Mouse (Mus musculus): Measurements from ENCODE around the gene Mettl9. TPM values are rescaled to one million over a fixed set of nuclear protein-coding genes. Genes with fewer than 3 reads are reported as not detected.

Mettl9 gene
- polyA plus RNA-seq, 2 experiments: 18.5 to 45.3 TPM

DNA sequence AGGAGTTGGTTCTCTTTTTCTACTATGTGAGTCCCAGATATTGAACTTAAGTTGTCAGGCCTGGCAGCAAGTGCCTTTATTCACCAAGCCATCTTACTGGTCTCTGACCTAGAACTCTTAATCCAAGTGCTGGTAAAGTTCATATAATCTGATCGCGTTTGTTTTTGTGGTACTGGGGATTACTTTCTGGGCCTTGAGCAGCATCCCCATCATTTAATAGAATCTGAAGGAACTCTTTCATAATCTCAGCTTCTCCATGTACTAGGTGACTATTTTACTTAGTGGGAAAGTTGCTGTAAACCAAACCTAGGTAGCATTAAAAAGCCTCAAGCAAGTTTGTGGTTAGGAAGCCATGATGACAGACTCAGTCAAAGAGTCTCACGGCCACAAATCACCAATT lies 32.4 kb upstream of the Mettl9 start:
- Histone ChIP-seq H3K9ac (replicated peaks) (no peak overlapping the region), H3K27me3 (ENCODE audit: control insufficient read depth, insufficient read depth, low read length) (no peaks in the 10 kb centered on the region; the same call in 1 of the 2 replicates), H3K4me2 (ENCODE audit: low read depth) (no peak overlapping the region), H3K4me1 (replicated peaks; ENCODE audit: control insufficient read depth in 2 of 2, insufficient read depth in 2 of 2, low read length in 1 of 2) (no peaks in the 10 kb centered on the region), H3K36me3 (replicated peaks; ENCODE audit: control insufficient read depth, insufficient read depth, low read depth) (no peaks in the 10 kb centered on the region), H3K27ac (no peak overlapping the region), H3K4me3 (ENCODE audit: insufficient read depth in 1 of 2, low read depth in 2 of 2, low read length in 2 of 2) (no peak overlapping the region), H3K9me3 (ENCODE audit: control insufficient read depth, low read length) (no peaks in the 10 kb centered on the region)
- ATAC-seq (ENCODE audit: insufficient read depth): no peak
- WGBS (ENCODE audit: insufficient replicate concordance): 62% methylated on average over 3 of the region's 3 CpGs
- no peak for DNase-seq (ENCODE audit: low read depth in 3 of 3, low spot score in 3 of 3)
- TF ChIP-seq EP300 (IDR thresholded peaks at IDR 0.05; ENCODE audit: low read depth) (no peak), CTCF (IDR thresholded peaks at IDR 0.05; ENCODE audit: low read depth) (no peak)

DNA sequence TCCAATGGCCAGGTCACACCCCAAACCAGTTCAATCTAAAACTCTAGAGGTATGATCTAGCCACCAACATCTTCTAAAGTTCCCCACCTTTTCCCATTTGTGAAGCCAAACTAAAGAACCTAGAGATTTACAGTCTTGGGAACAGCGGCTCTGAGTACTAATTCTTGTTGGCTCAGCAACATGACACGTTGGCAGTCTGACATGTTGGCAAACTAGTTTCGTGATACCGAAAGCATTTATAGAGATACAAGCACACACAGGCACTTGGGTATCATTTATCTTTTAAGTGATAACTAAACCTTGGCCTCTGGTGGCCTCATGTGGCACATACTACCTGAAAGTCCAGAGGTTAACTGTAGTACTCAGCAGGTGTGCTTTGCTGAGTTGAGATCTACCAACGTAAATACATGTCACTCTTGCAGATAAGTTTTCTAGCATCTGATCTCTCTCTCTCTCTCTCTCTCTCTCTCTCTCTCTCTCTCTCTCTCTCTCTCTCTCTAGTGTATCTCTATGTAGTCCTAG lies 31.8 kb upstream of the Mettl9 start:
- no peak overlapping the region for H3K27ac ChIP-seq
- H3K9me3 ChIP-seq (ENCODE audit: control insufficient read depth, low read length): no peaks in the 10 kb centered on the region
- no peaks in the 10 kb centered on the region; the same call in 1 of the 2 replicates for H3K27me3 ChIP-seq (ENCODE audit: control insufficient read depth, insufficient read depth, low read length)
- 82% methylated on average over 5 of the region's 5 CpGs for WGBS (ENCODE audit: insufficient replicate concordance)
- no peak overlapping the region for H3K4me3 ChIP-seq (ENCODE audit: insufficient read depth in 1 of 2, low read depth in 2 of 2, low read length in 2 of 2)
- TF ChIP-seq CTCF (IDR thresholded peaks at IDR 0.05; ENCODE audit: low read depth) (no peak), EP300 (IDR thresholded peaks at IDR 0.05; ENCODE audit: low read depth) (no peak)
- ATAC-seq (ENCODE audit: insufficient read depth) (no peak), DNase-seq (ENCODE audit: low read depth in 3 of 3, low spot score in 3 of 3) (no peak)
- H3K36me3 ChIP-seq (replicated peaks; ENCODE audit: control insufficient read depth, insufficient read depth, low read depth): no peaks in the 10 kb centered on the region
- H3K4me1 ChIP-seq (replicated peaks; ENCODE audit: control insufficient read depth in 2 of 2, insufficient read depth in 2 of 2, low read length in 1 of 2): no peaks in the 10 kb centered on the region
- no peak overlapping the region for H3K9ac ChIP-seq (replicated peaks)
- H3K4me2 ChIP-seq (ENCODE audit: low read depth): no peak overlapping the region

DNA sequence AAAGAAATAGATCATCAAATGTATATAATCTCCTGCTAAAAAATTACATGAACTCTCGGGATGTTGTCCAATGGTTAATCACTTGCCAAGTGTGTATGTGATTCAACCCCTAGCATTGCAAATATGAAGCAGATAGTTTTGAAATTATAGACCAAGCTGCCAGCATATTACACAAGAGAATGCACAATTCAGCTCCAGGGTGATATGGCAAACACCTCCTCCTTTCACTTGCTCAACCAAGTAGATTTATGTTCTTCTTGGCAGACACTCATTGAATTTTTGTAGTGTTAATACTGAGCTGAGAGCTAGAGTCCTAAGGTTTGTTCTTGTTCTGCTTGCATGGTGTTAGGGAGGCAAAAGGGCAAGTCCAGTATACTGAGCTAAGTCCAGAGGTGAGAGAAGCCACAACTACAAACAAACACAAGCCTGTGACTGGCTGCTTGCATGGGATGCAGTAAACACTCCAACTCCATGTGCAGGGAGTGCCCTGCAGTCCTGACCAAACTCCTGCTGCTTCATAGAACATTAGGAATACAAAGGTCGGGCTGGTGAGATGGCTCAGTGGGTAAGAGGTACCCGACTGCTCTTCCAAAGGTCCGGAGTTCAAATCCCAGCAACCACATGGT lies 30.3 kb upstream of the Mettl9 start:
- H3K27ac ChIP-seq: no peak overlapping the region
- no peaks in the 10 kb centered on the region for H3K36me3 ChIP-seq (replicated peaks; ENCODE audit: control insufficient read depth, insufficient read depth, low read depth)
- TF ChIP-seq CTCF (IDR thresholded peaks at IDR 0.05; ENCODE audit: low read depth) (no peak), EP300 (IDR thresholded peaks at IDR 0.05; ENCODE audit: low read depth) (no peak)
- H3K27me3 ChIP-seq (ENCODE audit: control insufficient read depth, insufficient read depth, low read length): no peaks in the 10 kb centered on the region; the same call in 1 of the 2 replicates
- no peaks in the 10 kb centered on the region for H3K9me3 ChIP-seq (ENCODE audit: control insufficient read depth, low read length)
- no peak for ATAC-seq (ENCODE audit: insufficient read depth)
- H3K9ac ChIP-seq (replicated peaks): no peak overlapping the region
- no peak overlapping the region for H3K4me3 ChIP-seq (ENCODE audit: insufficient read depth in 1 of 2, low read depth in 2 of 2, low read length in 2 of 2)
- H3K4me1 ChIP-seq (replicated peaks; ENCODE audit: control insufficient read depth in 2 of 2, insufficient read depth in 2 of 2, low read length in 1 of 2): no peaks in the 10 kb centered on the region
- no peak overlapping the region for H3K4me2 ChIP-seq (ENCODE audit: low read depth)
- no peak for DNase-seq (ENCODE audit: low read depth in 3 of 3, low spot score in 3 of 3)
- WGBS (ENCODE audit: insufficient replicate concordance): 60% methylated on average over 4 of the region's 4 CpGs

DNA sequence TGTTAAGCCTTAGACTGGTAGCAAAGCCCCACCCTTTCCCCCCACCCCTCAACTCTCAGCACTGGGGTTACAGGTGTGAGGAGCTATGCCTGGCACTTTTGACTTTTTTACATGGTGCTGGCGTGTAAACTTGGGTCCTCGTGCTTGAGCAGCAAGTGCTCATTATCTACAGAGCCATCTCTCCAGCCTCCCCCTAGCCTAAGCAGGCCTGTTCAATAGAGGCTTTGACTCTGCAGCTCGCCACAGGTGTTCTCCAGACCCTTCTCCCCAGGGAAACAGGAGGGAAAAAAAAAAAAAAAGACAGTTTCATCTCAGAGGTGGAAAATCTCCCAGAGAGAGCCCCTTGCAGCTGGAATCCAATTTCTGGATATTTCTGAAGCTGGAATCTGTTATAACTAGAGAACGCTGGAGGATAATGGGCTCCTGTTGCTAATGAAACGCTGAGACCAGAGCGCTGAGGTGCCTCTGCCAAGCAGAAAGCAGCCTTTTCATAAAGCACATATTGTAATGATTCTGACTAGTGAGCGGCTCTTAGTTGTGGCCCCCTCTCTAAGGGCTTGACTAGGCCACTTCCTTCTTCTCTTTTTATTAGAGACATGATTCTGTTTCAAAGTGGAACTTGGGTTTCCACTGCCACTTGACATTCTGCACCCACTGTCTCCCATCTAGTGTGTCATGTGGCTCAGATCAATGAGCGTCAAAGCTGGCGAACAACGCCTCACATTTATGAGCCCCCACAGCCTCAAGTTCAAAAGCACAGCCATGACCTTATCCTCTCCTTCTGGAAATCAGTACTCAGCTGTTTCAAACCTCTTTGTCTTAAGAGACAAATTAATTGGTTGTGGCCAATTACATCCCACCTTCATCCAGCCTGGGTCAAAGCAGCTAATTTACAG lies 22.2 kb upstream of the Mettl9 start:
- H3K9ac ChIP-seq (replicated peaks): no peak overlapping the region
- H3K27me3 ChIP-seq (ENCODE audit: control insufficient read depth, insufficient read depth, low read length): no peaks in the 10 kb centered on the region
- TF ChIP-seq CTCF (IDR thresholded peaks at IDR 0.05; ENCODE audit: low read depth) (no peak), EP300 (IDR thresholded peaks at IDR 0.05; ENCODE audit: low read depth) (no peak)
- H3K4me2 ChIP-seq (ENCODE audit: low read depth): no peak overlapping the region
- no peak for DNase-seq (ENCODE audit: low read depth in 3 of 3, low spot score in 3 of 3)
- no peak overlapping the region for H3K27ac ChIP-seq
- no peaks in the 10 kb centered on the region for H3K36me3 ChIP-seq (replicated peaks; ENCODE audit: control insufficient read depth, insufficient read depth, low read depth)
- 66% methylated on average over 10 of the region's 10 CpGs for WGBS (ENCODE audit: insufficient replicate concordance)
- H3K4me1 ChIP-seq (replicated peaks; ENCODE audit: control insufficient read depth in 2 of 2, insufficient read depth in 2 of 2, low read length in 1 of 2): no peaks in the 10 kb centered on the region
- no peak overlapping the region for H3K4me3 ChIP-seq (ENCODE audit: insufficient read depth in 1 of 2, low read depth in 2 of 2, low read length in 2 of 2)
- ATAC-seq (ENCODE audit: insufficient read depth): no peak
- H3K9me3 ChIP-seq (ENCODE audit: control insufficient read depth, low read length): no peaks in the 10 kb centered on the region

DNA sequence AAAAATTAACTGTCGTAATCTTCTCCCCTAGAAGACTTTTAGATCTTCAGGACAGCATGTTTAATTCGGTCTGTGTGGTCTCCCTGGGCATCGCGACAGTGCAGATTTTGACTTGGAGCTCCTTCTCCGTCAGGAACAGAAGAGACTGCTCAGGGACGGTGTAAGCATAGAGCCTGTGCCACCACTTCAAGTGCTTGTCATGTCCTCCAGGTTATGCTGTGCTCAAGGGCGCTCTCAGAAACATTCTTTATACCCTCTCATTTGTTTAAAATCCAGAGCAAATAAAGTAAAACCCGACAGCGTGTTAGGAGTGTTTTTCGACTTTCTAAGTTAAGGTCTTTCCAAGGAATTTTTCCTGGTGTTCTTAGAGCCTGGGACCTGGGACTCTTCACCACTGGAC lies 19.8 kb upstream of the Mettl9 start:
- H3K27ac ChIP-seq: no peak overlapping the region
- no peak for ATAC-seq (ENCODE audit: insufficient read depth)
- no peak for DNase-seq (ENCODE audit: low read depth in 3 of 3, low spot score in 3 of 3)
- 73% methylated on average over 10 of the region's 10 CpGs for whole genome bisulfite sequencing (ENCODE audit: insufficient replicate concordance)
- no peak overlapping the region for H3K4me2 ChIP-seq (ENCODE audit: low read depth)
- no peak overlapping the region for H3K9ac ChIP-seq (replicated peaks)
- no peak overlapping the region for H3K4me3 ChIP-seq (ENCODE audit: insufficient read depth in 1 of 2, low read depth in 2 of 2, low read length in 2 of 2)
- H3K36me3 ChIP-seq (replicated peaks; ENCODE audit: control insufficient read depth, insufficient read depth, low read depth): no peaks in the 10 kb centered on the region
- H3K27me3 ChIP-seq (ENCODE audit: control insufficient read depth, insufficient read depth, low read length): no peaks in the 10 kb centered on the region
- no peaks in the 10 kb centered on the region for H3K9me3 ChIP-seq (ENCODE audit: control insufficient read depth, low read length)
- no peaks in the 10 kb centered on the region for H3K4me1 ChIP-seq (replicated peaks; ENCODE audit: control insufficient read depth in 2 of 2, insufficient read depth in 2 of 2, low read length in 1 of 2)
- no peak for TF ChIP-seq EP300 (IDR thresholded peaks at IDR 0.05; ENCODE audit: low read depth)
- TF ChIP-seq CTCF (IDR thresholded peaks at IDR 0.05; ENCODE audit: low read depth): no peak

All from liver, embryonic 14.5 days (tissue).